Mouse (Mus musculus): ENCODE results near the gene Gap43.

- TF ChIP-seq CTCF (IDR thresholded peaks at IDR 0.05; ENCODE audit: borderline replicate concordance, extremely low read depth, insufficient read depth, insufficient read length), result no peak
- no peak for TF ChIP-seq POLR2A (IDR thresholded peaks at IDR 0.05; ENCODE audit: borderline replicate concordance, extremely low read depth, insufficient read depth, insufficient read length, poor library complexity, severe bottlenecking)
Observed at GRCm38 (mm10) chr16:42338987-42339386, 1.5 kb downstream of the Gap43 start.
